Mouse (Mus musculus) urinary bladder, adult 18-20 months (tissue): ENCODE results near the gene Plcd3.

ENCODE experiments used
- DNase-seq, 2 experiments: peaks; one replicate each; pipeline ENCODE4 v3.0.0; 2022; ENCODE audit warnings: low spot score in 2 of 2, mixed read lengths in 2 of 2

Plcd3 gene

GRCm38 (mm10) chr11:103020713-103021335 is 80.6 kb downstream of the Plcd3 start:
- no peak for DNase-seq
